Mouse (Mus musculus) liver, embryonic 15.5 days (tissue): ENCODE results near the gene Mx1. TPM values are rescaled to one million over a fixed set of nuclear protein-coding genes. Genes with fewer than 3 reads are reported as not detected.

Experiments used
- ATAC-seq: fragments of 200-750 bp; cut with Nextera tagmentation; 2 replicates; pipeline ENCODE4 v1.8.0; 2017; ENCODE audit warnings: moderate number of reproducible peaks, mild to moderate bottlenecking, moderate library complexity; ENCODE audit not compliant: insufficient read depth
- H3K27ac ChIP-seq: fragments of 300-500 bp; sonication (generic); replicated peaks from 2 replicates; pipeline ENCODE4 v1.5.1; 2015; ENCODE audit warnings: mild to moderate bottlenecking, inconsistent platforms
- H3K27me3 ChIP-seq: fragments of 300-500 bp; sonication (generic); 2 replicates; pipeline ENCODE4 v1.6.1; 2015; ENCODE audit warnings: mild to moderate bottlenecking, inconsistent platforms
- H3K36me3 ChIP-seq: fragments of 300-500 bp; sonication (generic); replicated peaks from 2 replicates; pipeline ENCODE4 v1.6.1; 2015; ENCODE audit warnings: moderate library complexity, mild to moderate bottlenecking, inconsistent platforms
- H3K4me1 ChIP-seq: fragments of 300-500 bp; sonication (generic); replicated peaks from 2 replicates; pipeline ENCODE4 v1.6.1; 2015; ENCODE audit warnings: inconsistent platforms
- H3K4me2 ChIP-seq: fragments of 300-500 bp; sonication (generic); 2 replicates; pipeline ENCODE4 v1.6.1; 2015; ENCODE audit warnings: moderate library complexity, mild to moderate bottlenecking, inconsistent platforms
- H3K4me3 ChIP-seq: fragments of 300-500 bp; sonication (generic); replicated peaks from 2 replicates; pipeline ENCODE4 v1.5.1; 2015; ENCODE audit warnings: mild to moderate bottlenecking, inconsistent platforms
- H3K9ac ChIP-seq: fragments of 300-500 bp; sonication (generic); 2 replicates; pipeline ENCODE4 v1.6.1; 2015; ENCODE audit warnings: moderate library complexity, mild to moderate bottlenecking, inconsistent platforms
- H3K9me3 ChIP-seq: fragments of 300-500 bp; sonication (generic); replicated peaks from 2 replicates; pipeline ENCODE4 v1.6.1; 2016; ENCODE audit warnings: inconsistent platforms
- WGBS: fragments of 180-500 bp; shearing (Covaris S2); methylation state at CpG from one replicate; pipeline ENCODE4 v1.1.7; 2015; ENCODE audit warnings: mixed read lengths; ENCODE audit not compliant: insufficient replicate concordance; 5-methylcytosine and 5-hydroxymethylcytosine counted together
- polyA plus RNA-seq: library from polyadenylated mRNA; unstranded; fragments of >200 nt; fragmentation: Nextera tagmentation; extraction: Ambion mirVana; gene quantifications from 2 replicates; pipeline ENCODE4 v1.2.1, GENCODE M21; 2015

The Mx1 gene
- polyA plus RNA-seq, 1 experiment from 2014 or later, result 0.29 TPM

DNA sequence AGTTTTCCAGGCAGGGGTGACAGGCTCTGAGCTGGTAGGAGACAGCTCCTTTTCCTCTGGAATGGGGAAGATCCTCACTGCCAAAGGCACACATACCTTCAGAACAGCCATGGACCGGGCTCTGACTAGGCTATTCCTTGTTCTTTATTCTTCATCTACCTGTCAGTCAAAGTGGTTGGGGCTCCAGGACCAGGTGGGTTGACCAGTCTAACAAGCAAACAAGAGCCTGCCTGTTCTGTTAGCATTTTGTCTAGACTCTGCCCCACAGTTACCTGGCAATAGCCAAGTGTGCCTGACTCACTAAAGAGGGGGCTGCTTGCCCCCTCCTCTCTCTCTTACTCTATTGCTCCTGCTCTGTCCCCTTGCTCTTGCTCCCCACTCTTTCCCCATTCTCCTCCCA is 29.7 kb upstream of the Mx1 start:
- Histone ChIP-seq H3K27me3 (no peaks in the 10 kb centered on the region), H3K4me3 (no peak overlapping the region), H3K36me3 (no peaks in the 10 kb centered on the region), H3K9me3 (no peaks in the 10 kb centered on the region), H3K9ac (no peak overlapping the region), H3K4me1 (no peaks in the 10 kb centered on the region), H3K27ac (no peak overlapping the region), H3K4me2 (no peak overlapping the region)
- 48% methylated on average over 1 of the region's 1 CpGs for WGBS
- no peak; the same call in 1 of the 2 replicates for ATAC-seq

DNA sequence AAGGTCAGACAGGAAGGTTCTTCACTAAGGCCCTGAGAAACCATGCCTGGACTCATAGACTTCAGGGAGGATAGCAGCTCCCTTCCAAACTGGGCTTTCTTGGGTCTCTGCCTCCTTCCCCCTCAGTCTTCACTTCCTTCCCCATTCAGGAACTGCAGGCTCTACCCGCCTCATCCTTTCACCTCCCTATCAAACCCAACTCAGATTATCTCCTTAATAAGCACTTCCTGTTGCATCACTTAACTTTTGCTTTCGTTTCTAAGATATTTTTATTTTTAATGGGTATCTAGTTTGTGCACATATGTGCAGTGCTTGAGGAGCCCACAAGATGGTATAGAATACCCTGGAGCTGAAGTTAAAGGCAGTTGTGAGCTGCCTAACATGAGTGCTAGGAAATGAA is 15.9 kb upstream of the Mx1 start:
- Histone ChIP-seq H3K36me3 (no peaks in the 10 kb centered on the region), H3K9me3 (no peaks in the 10 kb centered on the region), H3K4me3 (no peak overlapping the region), H3K4me2 (no peak overlapping the region), H3K9ac (no peak overlapping the region), H3K4me1 (no peaks in the 10 kb centered on the region), H3K27ac (no peak overlapping the region), H3K27me3 (no peaks in the 10 kb centered on the region)
- WGBS, result 14% methylated on average over 2 of the region's 2 CpGs
- no peak for ATAC-seq

DNA sequence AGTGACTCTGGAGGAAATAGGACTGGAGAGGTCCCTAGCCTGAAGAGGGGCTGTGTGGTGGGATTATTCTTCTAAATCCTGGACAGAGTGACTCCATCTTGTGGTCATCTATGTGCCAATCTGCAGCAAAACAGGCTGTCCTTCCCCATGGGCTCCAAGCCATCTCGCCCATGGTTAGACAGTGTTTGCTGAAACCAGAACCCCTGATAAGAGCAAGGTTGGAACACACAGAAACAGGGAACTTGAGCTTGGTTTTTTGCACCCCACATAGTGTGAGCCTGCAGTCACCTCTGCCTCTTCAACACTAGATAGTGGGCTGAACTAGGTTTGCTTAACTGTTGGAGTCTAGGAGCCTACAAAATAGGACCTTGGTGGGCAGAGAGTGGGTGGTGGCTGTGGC is 13.8 kb upstream of the Mx1 start:
- no peak for ATAC-seq
- Histone ChIP-seq H3K36me3 (no peaks in the 10 kb centered on the region), H3K4me3 (no peak overlapping the region), H3K4me1 (no peaks in the 10 kb centered on the region), H3K9ac (no peak overlapping the region), H3K27ac (no peak overlapping the region), H3K9me3 (no peaks in the 10 kb centered on the region), H3K4me2 (no peak overlapping the region), H3K27me3 (no peaks in the 10 kb centered on the region)
- WGBS, result 26% methylated on average over 1 of the region's 1 CpGs

DNA sequence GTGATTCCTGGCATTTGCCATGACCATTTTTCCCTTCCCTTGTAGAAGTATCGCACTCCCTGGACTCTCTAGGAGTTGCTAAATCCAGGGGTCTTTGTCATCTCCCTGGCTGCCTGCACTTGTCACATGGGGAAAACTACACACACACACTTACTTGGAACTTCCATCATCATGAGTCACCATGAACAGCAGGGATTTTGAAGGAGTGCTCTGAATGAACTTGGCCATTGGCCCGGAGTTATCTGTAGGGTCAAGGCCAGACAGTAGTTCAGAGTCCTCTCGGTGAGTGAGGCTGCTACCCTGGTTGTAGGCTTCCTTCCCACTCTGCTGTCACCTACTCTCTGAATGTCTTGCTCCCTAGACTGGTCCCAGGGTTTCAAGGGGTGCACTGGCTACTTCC is 12.9 kb upstream of the Mx1 start:
- no peaks in the 10 kb centered on the region for H3K36me3 ChIP-seq
- no peak overlapping the region for H3K9ac ChIP-seq
- H3K4me1 ChIP-seq, result no peaks in the 10 kb centered on the region
- no peak overlapping the region for H3K4me2 ChIP-seq
- no peak for ATAC-seq
- no peaks in the 10 kb centered on the region for H3K27me3 ChIP-seq
- no peak overlapping the region for H3K4me3 ChIP-seq
- no peaks in the 10 kb centered on the region for H3K9me3 ChIP-seq
- H3K27ac ChIP-seq, result no peak overlapping the region
- 72% methylated on average over 3 of the region's 3 CpGs for WGBS

DNA sequence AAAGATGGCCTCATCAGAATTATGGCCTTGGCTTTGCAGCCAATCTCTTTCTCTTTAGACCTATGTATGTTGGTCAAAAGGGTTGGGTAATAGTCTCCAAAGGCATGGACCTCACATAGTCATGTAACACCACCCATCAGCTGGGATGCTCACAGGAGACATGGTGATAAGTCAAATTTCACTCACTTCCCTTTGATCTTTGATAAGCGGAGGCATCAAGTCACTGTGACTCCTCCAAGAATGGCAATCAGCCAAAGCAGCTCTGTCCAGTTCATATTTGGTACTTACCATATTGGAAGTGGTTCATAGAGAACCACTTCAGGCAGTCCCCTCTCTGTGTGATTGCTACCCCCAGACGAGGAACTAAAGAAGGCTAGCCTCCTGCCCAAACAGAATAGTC is 12.0 kb upstream of the Mx1 start:
- no peaks in the 10 kb centered on the region for H3K4me1 ChIP-seq
- H3K4me2 ChIP-seq, result no peak overlapping the region
- no peak for ATAC-seq
- H3K27me3 ChIP-seq, result no peaks in the 10 kb centered on the region
- H3K9me3 ChIP-seq, result no peaks in the 10 kb centered on the region
- whole genome bisulfite sequencing, result 56% methylated on average over 2 of the region's 2 CpGs
- H3K9ac ChIP-seq, result no peak overlapping the region
- H3K4me3 ChIP-seq, result no peak overlapping the region
- no peak overlapping the region for H3K27ac ChIP-seq
- H3K36me3 ChIP-seq, result no peaks in the 10 kb centered on the region

DNA sequence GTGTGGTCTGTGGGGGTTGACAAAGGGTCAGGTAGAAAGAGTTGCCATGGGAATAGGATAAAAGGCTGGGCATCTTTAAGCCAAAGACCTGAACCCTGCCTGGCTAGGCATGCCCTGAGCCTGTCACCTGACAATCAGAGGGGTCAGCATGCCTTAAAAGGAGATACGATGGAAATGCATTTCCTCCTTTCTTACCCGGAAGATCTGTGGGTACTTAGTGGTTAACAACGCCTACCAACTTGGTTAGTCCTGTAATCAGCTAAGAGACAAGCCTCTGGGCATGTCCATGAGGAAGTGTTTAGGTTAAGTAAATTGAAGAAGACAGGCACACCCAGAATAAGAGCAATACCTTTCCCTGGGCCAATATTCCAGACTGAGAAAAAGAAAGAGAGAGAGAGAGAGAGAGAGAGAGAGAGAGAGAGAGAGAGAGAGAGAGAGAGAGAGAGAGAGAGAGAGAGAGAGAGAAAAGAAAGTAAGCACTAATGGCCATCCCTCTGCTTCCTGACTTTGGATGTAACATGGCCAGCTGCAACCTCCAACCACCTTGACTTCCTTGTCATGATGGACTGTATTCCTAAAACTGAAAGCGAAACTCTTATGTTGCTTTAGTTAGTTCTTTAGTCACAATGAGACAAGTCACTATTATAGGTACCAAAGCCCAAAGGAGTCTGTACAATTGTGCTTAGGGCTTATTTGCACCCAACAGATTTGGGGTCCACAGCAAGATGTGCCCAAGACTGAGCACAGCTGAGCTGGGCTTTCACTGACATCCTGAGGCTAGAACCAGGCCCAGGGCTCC is 5.5 kb upstream of the Mx1 start:
- Histone ChIP-seq H3K27me3 (no peaks in the 10 kb centered on the region), H3K4me3 (no peak overlapping the region), H3K9ac (no peak overlapping the region), H3K27ac (no peak overlapping the region), H3K4me1 (0 out of 2 replicates have a peak, but pooled peaks cover 3% of the 10 kb centered on the region), H3K9me3 (no peaks in the 10 kb centered on the region), H3K36me3 (no peaks in the 10 kb centered on the region), H3K4me2 (no peak overlapping the region)
- no peak for ATAC-seq
- 19% methylated on average over 4 of the region's 4 CpGs for WGBS

DNA sequence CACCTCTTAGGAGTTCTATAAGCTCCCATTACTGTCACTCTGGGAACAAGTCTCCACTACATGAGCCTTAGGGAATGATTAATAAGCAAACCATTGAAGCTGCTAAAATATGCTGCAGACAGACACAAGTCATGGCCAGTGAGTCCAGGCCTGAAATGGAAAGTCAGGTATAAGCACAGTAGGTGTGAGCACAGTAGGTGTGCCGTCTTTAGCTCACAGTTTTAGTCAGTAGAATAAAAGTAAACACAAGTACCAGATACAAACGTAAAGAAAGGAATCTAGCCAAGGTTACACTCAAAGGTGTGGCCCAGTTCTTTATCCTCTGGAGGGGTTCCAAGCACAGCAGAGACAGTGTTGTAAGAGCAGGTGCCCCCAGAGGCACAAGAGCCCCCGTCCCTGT is 4.8 kb upstream of the Mx1 start:
- no peaks in the 10 kb centered on the region for H3K9me3 ChIP-seq

DNA sequence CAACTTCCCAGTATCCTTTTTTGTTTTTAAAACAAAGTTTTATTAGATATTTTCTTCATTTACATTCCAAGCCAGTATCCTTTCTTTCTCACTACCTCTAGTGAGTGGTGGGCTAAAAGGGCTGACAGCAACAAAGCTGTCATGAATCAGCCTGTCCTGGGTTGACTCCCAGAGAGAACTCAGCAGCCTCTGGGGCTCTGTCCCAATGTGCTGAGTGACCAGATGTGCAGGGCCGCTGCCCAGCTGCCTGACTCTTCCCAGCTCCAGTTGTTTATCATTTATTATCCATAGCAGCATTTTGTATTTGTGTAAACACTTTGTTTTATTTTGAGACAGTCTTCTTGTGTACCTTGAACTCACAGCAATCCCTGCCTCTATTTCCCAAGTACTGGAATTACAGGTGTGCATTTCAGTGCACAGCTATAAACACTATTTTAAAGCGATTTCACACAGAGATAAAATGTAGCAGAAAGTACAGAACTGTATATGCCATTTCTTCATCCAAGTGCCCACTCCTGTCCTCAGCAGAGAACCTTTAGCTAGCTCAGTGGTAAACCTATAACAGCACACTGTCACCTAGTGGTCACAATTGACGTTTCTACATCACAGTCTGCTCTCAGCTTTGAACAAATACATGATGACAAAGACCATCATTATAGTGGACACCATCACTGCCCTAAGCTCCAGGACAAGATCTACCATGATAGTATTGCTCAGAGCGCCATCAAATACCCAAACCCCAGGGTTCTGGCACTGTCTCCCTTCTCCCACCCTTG is 3.7 kb upstream of the Mx1 start:
- ATAC-seq, result no peak

More for the DNA sequence above, 4.8 kb upstream of the Mx1 start:
- H3K36me3 ChIP-seq, result no peaks in the 10 kb centered on the region
- H3K4me1 ChIP-seq, result 0 out of 2 replicates have a peak, but pooled peaks cover 3% of the 10 kb centered on the region
- no peak overlapping the region for H3K4me2 ChIP-seq
- H3K27ac ChIP-seq, result no peak overlapping the region
- no peak overlapping the region for H3K4me3 ChIP-seq
- no peak overlapping the region for H3K9ac ChIP-seq
- ATAC-seq, result no peak
- H3K27me3 ChIP-seq, result no peaks in the 10 kb centered on the region
- WGBS, result 60% methylated on average over 3 of the region's 3 CpGs

DNA sequence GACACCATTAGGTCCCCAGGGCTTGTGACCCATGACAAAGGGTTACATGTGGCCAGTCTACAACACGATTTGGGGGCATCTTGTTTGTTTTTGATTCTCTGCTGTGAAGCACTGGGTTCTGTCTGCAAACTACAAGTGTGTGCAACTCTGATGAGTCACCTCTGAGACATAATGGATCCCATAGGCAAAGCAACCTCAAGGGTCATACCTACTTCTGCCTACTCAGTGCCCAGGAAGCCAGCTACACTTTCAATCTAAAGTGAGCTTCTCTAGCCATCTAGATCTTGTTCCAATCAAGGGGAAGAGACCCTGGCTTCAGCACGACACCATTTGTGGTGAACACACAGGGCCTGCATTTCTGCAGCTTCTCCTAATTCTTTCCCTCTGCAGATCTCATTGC is 1.4 kb downstream of the Mx1 start:
- H3K27ac ChIP-seq, result no peak overlapping the region
- 33% methylated on average over 2 of the region's 2 CpGs for WGBS
- H3K4me1 ChIP-seq, result 0 out of 2 replicates have a peak, but pooled peaks cover 3% of the 10 kb centered on the region
- no peak overlapping the region for H3K9ac ChIP-seq
- H3K4me3 ChIP-seq, result no peak overlapping the region
- no peaks in the 10 kb centered on the region for H3K27me3 ChIP-seq
- no peak overlapping the region for H3K4me2 ChIP-seq
- H3K9me3 ChIP-seq, result no peaks in the 10 kb centered on the region
- no peaks in the 10 kb centered on the region for H3K36me3 ChIP-seq
- ATAC-seq, result no peak

More for the DNA sequence above, 3.7 kb upstream of the Mx1 start:
- H3K9me3 ChIP-seq, result no peaks in the 10 kb centered on the region
- H3K4me2 ChIP-seq, result no peak overlapping the region
- H3K4me1 ChIP-seq, result 0 out of 2 replicates have a peak, but pooled peaks cover 3% of the 10 kb centered on the region
- no peak overlapping the region for H3K27ac ChIP-seq
- 37% methylated on average over 4 of the region's 4 CpGs for WGBS
- H3K36me3 ChIP-seq, result no peaks in the 10 kb centered on the region
- no peak overlapping the region for H3K9ac ChIP-seq
- H3K4me3 ChIP-seq, result no peak overlapping the region
- H3K27me3 ChIP-seq, result no peaks in the 10 kb centered on the region

DNA sequence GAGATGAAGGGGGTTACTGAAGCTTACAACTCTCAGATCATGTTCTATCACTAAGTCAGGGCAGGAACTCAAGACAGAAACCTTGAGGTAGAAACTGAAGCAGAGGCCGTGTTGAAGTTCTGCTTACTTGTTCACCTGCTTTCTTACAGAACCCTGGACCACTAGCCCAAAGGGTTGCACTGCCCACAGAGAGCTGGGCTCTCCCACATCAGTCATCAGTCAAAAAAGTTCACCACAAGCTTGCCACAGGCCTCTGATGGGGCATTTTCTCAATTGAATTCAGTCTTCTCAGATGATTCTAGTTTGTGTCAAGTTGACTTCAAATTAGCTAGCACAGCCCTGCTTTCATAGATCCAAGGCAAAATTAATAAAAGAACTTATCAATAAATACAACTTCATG is 2.9 kb downstream of the Mx1 start:
- Histone ChIP-seq H3K27me3 (no peaks in the 10 kb centered on the region), H3K4me1 (0 out of 2 replicates have a peak, but pooled peaks cover 3% of the 10 kb centered on the region), H3K4me2 (no peak overlapping the region), H3K4me3 (no peak overlapping the region), H3K27ac (no peak overlapping the region), H3K9ac (no peak overlapping the region), H3K36me3 (no peaks in the 10 kb centered on the region), H3K9me3 (no peaks in the 10 kb centered on the region)
- ATAC-seq, result no peak
- 43% methylated on average over 1 of the region's 1 CpGs for WGBS

DNA sequence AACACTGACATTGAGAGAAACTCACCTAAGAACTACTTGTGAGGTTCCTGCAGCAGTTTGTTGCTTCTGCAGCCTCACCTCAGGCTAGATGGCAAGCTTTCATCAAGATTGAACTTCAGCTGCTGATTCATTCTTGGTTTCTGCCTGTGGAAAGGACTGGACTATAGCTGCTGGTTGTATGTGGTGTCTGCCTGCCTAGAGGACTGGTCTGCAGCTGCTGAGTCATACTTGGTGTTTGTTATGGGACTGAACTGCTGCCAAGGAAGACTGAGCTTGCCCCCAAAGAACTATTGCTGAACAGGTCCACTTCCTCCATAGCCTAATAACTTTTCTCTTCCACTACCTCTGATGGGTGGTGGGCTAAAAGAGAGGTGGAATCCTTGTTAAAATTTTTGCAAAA is 15.3 kb downstream of the Mx1 start:
- no peak for ATAC-seq
- no peaks in the 10 kb centered on the region for H3K27me3 ChIP-seq
- H3K4me1 ChIP-seq, result no peaks in the 10 kb centered on the region
- H3K4me3 ChIP-seq, result no peak overlapping the region
- no peaks in the 10 kb centered on the region for H3K36me3 ChIP-seq
- H3K4me2 ChIP-seq, result no peak overlapping the region
- H3K9ac ChIP-seq, result no peak overlapping the region
- H3K27ac ChIP-seq, result no peak overlapping the region
- H3K9me3 ChIP-seq, result no peaks in the 10 kb centered on the region
